Mouse (Mus musculus) neutrophil, adult 5-6 weeks (primary cell): ENCODE data around the gene Papola. TPM values are rescaled to one million over a fixed set of nuclear protein-coding genes. Genes with fewer than 3 reads are reported as not detected.

Source experiments
- total RNA-seq: library from RNA; stranded (forward); fragments of 200-1000 nt; gene quantifications from 2 replicates; pipeline ENCODE4 v1.2.3, GENCODE M21; 2017

Gene Papola
- total RNA-seq, 1 experiment from 2014 or later, result 226 TPM

Other genes with a start within 250 kb of the Papola start
- gene Bdkrb2, start 221.5 kb upstream of the Papola start, total RNA-seq, result not detected in 2 replicates
- gene Bdkrb1, start 181.6 kb upstream of the Papola start, total RNA-seq, result not detected in 2 replicates
- gene Gskip, start 99.9 kb upstream of the Papola start, total RNA-seq, result 17.0 and 17.1 TPM in 2 replicates
- 32.5 and 36.0 TPM in 2 replicates for gene Atg2b, start 99.5 kb upstream of the Papola start, total RNA-seq
- gene Ak7, start 78.7 kb upstream of the Papola start, total RNA-seq, result 0.12 and 0.25 TPM in 2 replicates
- 120 and 128 TPM in 2 replicates for gene Vrk1, start 225.5 kb downstream of the Papola start, total RNA-seq